24 mouse cellular contexts compared by ENCODE assay signal in the genomic region with DNA sequence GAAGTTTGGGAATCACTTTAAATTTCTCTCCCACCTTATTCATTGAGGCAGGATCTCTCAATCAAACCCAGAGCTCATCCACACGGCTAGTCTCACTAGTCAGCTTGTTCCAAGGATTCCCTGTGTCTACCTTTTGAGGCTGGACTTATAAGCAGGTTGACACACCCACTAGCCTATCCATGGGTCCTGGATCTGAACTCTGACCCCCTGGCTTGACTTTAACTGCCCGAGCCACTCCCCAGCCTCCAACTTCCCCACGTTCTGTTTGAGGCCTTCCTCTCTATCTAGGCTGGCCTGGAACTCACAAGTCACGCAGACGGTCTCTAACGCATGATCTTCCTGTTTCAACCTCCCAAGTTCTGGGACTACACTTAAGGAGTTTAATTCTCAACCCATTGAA. TPM values are rescaled to one million over a fixed set of nuclear protein-coding genes. Genes with fewer than 3 reads are reported as not detected.
"Had no signal": no experiment of that assay in that cellular context is flagged by ENCODE, and none has a peak within 500 bp of the region (broad histone marks: within the 10 kb centered on the region; RNA-seq: fewer than 3 reads in every experiment).

No protein-coding gene starts in this region.

- H3K4me3 ChIP-seq: heart, embryonic 10.5 days; heart, embryonic 12.5 days; hindbrain, embryonic 10.5 days; hindbrain, embryonic 12.5 days; layer of hippocampus, adult 2 months; left cerebral cortex, adult 2 months; limb, embryonic 10.5 days; limb, embryonic 12.5 days; liver, embryonic 13.5 days had no signal

- H3K27me3 ChIP-seq: heart, embryonic 12.5 days; hindbrain, embryonic 12.5 days; limb, embryonic 12.5 days; liver, embryonic 13.5 days had no signal

- H3K27ac ChIP-seq: heart, embryonic 10.5 days; hindbrain, embryonic 10.5 days; hindbrain, embryonic 12.5 days; hindbrain, embryonic 14.5 days; layer of hippocampus, adult 2 months; left cerebral cortex, adult 2 months; limb, embryonic 10.5 days; limb, embryonic 12.5 days; liver, embryonic 13.5 days had no signal

- DNase-seq: forebrain, postnatal 0 days; gastrocnemius, postnatal 10 days; gastrocnemius, postnatal 25 days; heart, adult 18-20 months; heart, postnatal 10 days; heart, postnatal 4 days; kidney, adult 18-20 months; kidney, adult 8-10 months; kidney, postnatal 10 days; kidney, postnatal 25 days; kidney, postnatal 4 days; liver; liver, embryonic 13.5 days had no signal

- ATAC-seq: forebrain, postnatal 0 days; hindbrain, embryonic 16.5 days had no signal

- H3K4me2 ChIP-seq: heart, embryonic 12.5 days; hindbrain, embryonic 12.5 days; hindbrain, embryonic 14.5 days; limb, embryonic 12.5 days; liver, embryonic 13.5 days had no signal

- H3K9ac ChIP-seq: forebrain, postnatal 0 days; heart, embryonic 12.5 days; hindbrain, embryonic 12.5 days; hindbrain, embryonic 14.5 days; limb, embryonic 12.5 days; liver, embryonic 13.5 days had no signal

- H3K4me1 ChIP-seq: hindbrain, embryonic 10.5 days; hindbrain, embryonic 12.5 days had no signal

- H3K9me3 ChIP-seq: heart, embryonic 10.5 days; limb, embryonic 10.5 days; liver, embryonic 13.5 days had no signal

- H3K36me3 ChIP-seq: heart, embryonic 10.5 days; heart, embryonic 12.5 days; hindbrain, embryonic 10.5 days; hindbrain, embryonic 12.5 days; limb, embryonic 10.5 days; limb, embryonic 12.5 days; liver, embryonic 13.5 days had no signal

RNA-seq across cellular contexts. Expression of gene Card11, which starts 54.3 kb away (rescaled TPM):
- total RNA-seq: forebrain, postnatal 0 days; granulocyte monocyte progenitor cell, adult 5-6 weeks had no signal
- polyA plus RNA-seq: forebrain, postnatal 0 days; hindbrain, embryonic 12.5 days had no signal
